Comparison of ENCODE assay signal across 20 mouse cellular contexts in genomic region chr15:95675645-95676044, GRCm38 (mm10). TPM values are rescaled to one million over a fixed set of nuclear protein-coding genes. Genes with fewer than 3 reads are reported as not detected.
DNase-seq lines count a peak whose midpoint lies in the region; ATAC-seq and TF ChIP-seq lines count a peak whose summit lies in the region.
"Had no signal": no experiment of that assay in that cellular context is flagged by ENCODE, and none has a peak within 500 bp of the region (broad histone marks: within the 10 kb centered on the region; RNA-seq: fewer than 3 reads in every experiment).

No protein-coding gene starts in this region.

- no peak for TF ChIP-seq EP300 in liver, postnatal 0 days (IDR thresholded peaks at IDR 0.05; ENCODE audit: low read depth)
- TF ChIP-seq EP300 in MEL (IDR thresholded peaks at IDR 0.05; ENCODE audit: low read depth in 1 of 2, low read length in 2 of 2), result peak; percentile 89 to 90

- H3K79me2 ChIP-seq in MEL (ENCODE audit: control insufficient read depth, insufficient read depth, low read length, poor library complexity), result no peaks in the 10 kb centered on the region

- no peaks in the 10 kb centered on the region for H3K4me1 ChIP-seq in liver, embryonic 11.5 days (replicated peaks; ENCODE audit: control insufficient read depth, insufficient read depth, low read length)
- H3K4me1 ChIP-seq in liver, postnatal 0 days (ENCODE audit: insufficient read depth), result no peaks in the 10 kb centered on the region
- H3K4me1 ChIP-seq in MEL (ENCODE audit: control insufficient read depth in 1 of 2, insufficient read depth in 2 of 2, low read length in 2 of 2), result peaks cover 17 to 19% of the 10 kb centered on the region in 2 experiments; a peak in 3 of 4 replicates
- no peaks in the 10 kb centered on the region for H3K4me1 ChIP-seq in liver, embryonic 15.5 days (replicated peaks)
- H3K4me1 ChIP-seq: embryonic facial prominence, embryonic 10.5 days; forebrain, embryonic 13.5 days; hindbrain, embryonic 10.5 days had no signal

- TF ChIP-seq CTCF in liver, postnatal 0 days (IDR thresholded peaks at IDR 0.05; ENCODE audit: low read depth), result no peak
- TF ChIP-seq CTCF in MEL (IDR thresholded peaks at IDR 0.05 in 2 of 3, conservative IDR thresholded peaks at IDR 0.05 in 1 of 3; ENCODE audit: control insufficient read depth in 1 of 3, insufficient read depth in 1 of 3, low read depth in 2 of 3, low read length in 3 of 3, poor library complexity in 1 of 3, severe bottlenecking in 1 of 3), result no peak

- H3K9ac ChIP-seq in liver, embryonic 11.5 days (ENCODE audit: low read depth, low read length), result no peak overlapping the region
- H3K9ac ChIP-seq in liver, postnatal 0 days (replicated peaks), result no peak overlapping the region
- H3K9ac ChIP-seq in MEL (ENCODE audit: control insufficient read depth, low read depth, low read length, poor library complexity, severe bottlenecking), result no peak overlapping the region
- no peak overlapping the region for H3K9ac ChIP-seq in liver, embryonic 15.5 days
- H3K9ac ChIP-seq: forebrain, embryonic 13.5 days; forebrain, postnatal 0 days; hindbrain, embryonic 14.5 days had no signal

- H3K4me3 ChIP-seq in liver, embryonic 11.5 days (ENCODE audit: low read depth, low read length), result no peak overlapping the region
- H3K4me3 ChIP-seq in liver, postnatal 0 days (ENCODE audit: low read depth, low read length), result no peak overlapping the region
- H3K4me3 ChIP-seq in MEL (ENCODE audit: control insufficient read depth in 1 of 2, insufficient read depth in 1 of 2, low read depth in 2 of 2, low read length in 2 of 2), result no peak overlapping the region
- H3K4me3 ChIP-seq in liver, embryonic 15.5 days (replicated peaks), result no peak overlapping the region
- H3K4me3 ChIP-seq: embryonic facial prominence, embryonic 10.5 days; forebrain, embryonic 13.5 days; heart, adult 2 months; hindbrain, embryonic 10.5 days had no signal

- H3K36me3 ChIP-seq in liver, embryonic 11.5 days (ENCODE audit: control insufficient read depth, insufficient read depth, low read length), result no peaks in the 10 kb centered on the region
- H3K36me3 ChIP-seq in liver, postnatal 0 days (replicated peaks; ENCODE audit: insufficient read depth, low read length), result no peaks in the 10 kb centered on the region
- peaks cover 0 to 6% of the 10 kb centered on the region in 2 experiments; a peak in 2 of 4 replicates for H3K36me3 ChIP-seq in MEL (ENCODE audit: control insufficient read depth in 1 of 2, insufficient read depth in 2 of 2, low read length in 2 of 2)
- H3K36me3 ChIP-seq in liver, embryonic 15.5 days (replicated peaks), result no peaks in the 10 kb centered on the region
- H3K36me3 ChIP-seq: embryonic facial prominence, embryonic 10.5 days; hindbrain, embryonic 10.5 days had no signal

- 62% methylated on average over 4 of the region's 4 CpGs for WGBS in liver, embryonic 11.5 days
- WGBS in liver, postnatal 0 days (ENCODE audit: insufficient replicate concordance), result 58% methylated on average over 4 of the region's 4 CpGs
- WGBS in liver, embryonic 15.5 days (ENCODE audit: insufficient replicate concordance), result 48% methylated on average over 4 of the region's 4 CpGs

- H3K27ac ChIP-seq in liver, embryonic 11.5 days (ENCODE audit: low read depth, low read length), result no peak overlapping the region
- H3K27ac ChIP-seq in liver, postnatal 0 days (ENCODE audit: low read depth), result no peak overlapping the region
- H3K27ac ChIP-seq in MEL (ENCODE audit: control insufficient read depth, low read depth, low read length), result no peak overlapping the region
- no peak overlapping the region for H3K27ac ChIP-seq in liver, embryonic 15.5 days (replicated peaks)
- H3K27ac ChIP-seq: embryonic facial prominence, embryonic 10.5 days; forebrain, embryonic 13.5 days; heart, adult 2 months; hindbrain, embryonic 10.5 days; hindbrain, embryonic 14.5 days had no signal

- TF ChIP-seq POLR2A in MEL (IDR thresholded peaks at IDR 0.05; ENCODE audit: control insufficient read depth in 1 of 2, insufficient read depth in 1 of 2, low read depth in 1 of 2, low read length in 2 of 2, poor library complexity in 1 of 2), result no peak

- H3K27me3 ChIP-seq in liver, embryonic 11.5 days (replicated peaks; ENCODE audit: control insufficient read depth, insufficient read depth, low read length), result no peaks in the 10 kb centered on the region
- no peaks in the 10 kb centered on the region for H3K27me3 ChIP-seq in liver, postnatal 0 days (ENCODE audit: insufficient read depth, low read length)
- no peaks in the 10 kb centered on the region for H3K27me3 ChIP-seq in MEL (ENCODE audit: control insufficient read depth in 1 of 2, insufficient read depth in 2 of 2, low read length in 2 of 2)
- no peaks in the 10 kb centered on the region for H3K27me3 ChIP-seq in liver, embryonic 15.5 days
- H3K27me3 ChIP-seq: CH12.LX; forebrain, embryonic 13.5 days had no signal

- no peak overlapping the region for H3K4me2 ChIP-seq in liver, embryonic 11.5 days
- no peak overlapping the region for H3K4me2 ChIP-seq in liver, postnatal 0 days (ENCODE audit: low read depth, low read length)
- no peak overlapping the region for H3K4me2 ChIP-seq in liver, embryonic 15.5 days
- H3K4me2 ChIP-seq: forebrain, embryonic 13.5 days; heart, embryonic 11.5 days; hindbrain, embryonic 14.5 days had no signal

- no peaks in the 10 kb centered on the region for H3K9me3 ChIP-seq in liver, embryonic 11.5 days (ENCODE audit: control insufficient read depth, low read length)
- H3K9me3 ChIP-seq in liver, postnatal 0 days (ENCODE audit: low read length), result 0 out of 2 replicates have a peak, but pooled peaks cover 3% of the 10 kb centered on the region
- no peaks in the 10 kb centered on the region for H3K9me3 ChIP-seq in MEL (replicated peaks; ENCODE audit: insufficient read depth, low read length)
- no peaks in the 10 kb centered on the region for H3K9me3 ChIP-seq in liver, embryonic 15.5 days (replicated peaks)
- H3K9me3 ChIP-seq: forebrain, embryonic 13.5 days had no signal

- no peak for TF ChIP-seq RAD21 in MEL (IDR thresholded peaks at IDR 0.05; ENCODE audit: low read depth, low read length)

- peak; percentile 69 for ATAC-seq in liver, embryonic 11.5 days (replicated peaks; ENCODE audit: low FRiP score)
- ATAC-seq in liver, postnatal 0 days, result no peak
- peak; percentile 51; the same call in 1 of the 2 replicates for ATAC-seq in liver, embryonic 15.5 days (ENCODE audit: insufficient read depth)
- ATAC-seq: forebrain, embryonic 13.5 days; forebrain, postnatal 0 days had no signal

- DNase-seq in liver, embryonic 11.5 days (ENCODE audit: low spot score), result no peak
- no peak for DNase-seq in liver, postnatal 0 days
- peak; percentile 75 for DNase-seq in MEL (ENCODE audit: low read depth, low spot score)
- no peak for DNase-seq in adrenal gland, postnatal 10 days
- DNase-seq in urinary bladder, postnatal 14 days (ENCODE audit: low spot score), result no peak
- DNase-seq: adrenal gland, adult 8-10 months; cerebellum, adult 11 months; cerebellum, adult 8-10 months; cerebellum, postnatal 36 days; forebrain, postnatal 0 days; gastrocnemius, postnatal 14 days; heart, adult 2 months had no signal

TF ChIP-seq in MEL, 35 proteins besides CTCF, POLR2A, EP300 and RAD21 (continues in another document):
- TF ChIP-seq TAL1 (IDR thresholded peaks at IDR 0.05; ENCODE audit: low read length), result peak; percentile 58
- TF ChIP-seq KAT2A (conservative IDR thresholded peaks at IDR 0.05; ENCODE audit: low read depth, low read length), result no peak
- TF ChIP-seq SIN3A (IDR thresholded peaks at IDR 0.05; ENCODE audit: low read length), result no peak
- TF ChIP-seq NRF1 (IDR thresholded peaks at IDR 0.05; ENCODE audit: insufficient read depth, low read depth, low read length, poor library complexity, severe bottlenecking), result peak; percentile 56; the same call in 1 of the 2 replicates
- TF ChIP-seq GATA1 (IDR thresholded peaks at IDR 0.05; ENCODE audit: low read depth, low read length), result peak; percentile 90
- no peak for TF ChIP-seq ZMIZ1 (IDR thresholded peaks at IDR 0.05; ENCODE audit: low read depth, low read length)
- peak; percentile 55; the same call in 1 of the 2 replicates for TF ChIP-seq RCOR1 (IDR thresholded peaks at IDR 0.05; ENCODE audit: low read depth, low read length)
- no peak for TF ChIP-seq UBTF (IDR thresholded peaks at IDR 0.05; ENCODE audit: borderline replicate concordance, insufficient read depth, low read depth, low read length)
- no peak for TF ChIP-seq GABPA (IDR thresholded peaks at IDR 0.05; ENCODE audit: low read depth, low read length)
- no peak for TF ChIP-seq BHLHE40 (IDR thresholded peaks at IDR 0.05; ENCODE audit: borderline replicate concordance, low read depth, low read length)
- TF ChIP-seq MAX (IDR thresholded peaks at IDR 0.05; ENCODE audit: low read length), result 0 out of 2 replicates have a peak, but pooled peaks have one; percentile 14
- TF ChIP-seq HCFC1 (IDR thresholded peaks at IDR 0.05; ENCODE audit: low read depth, low read length), result no peak
- TF ChIP-seq CHD1 (IDR thresholded peaks at IDR 0.05; ENCODE audit: low read depth, low read length), result no peak
- TF ChIP-seq USF1 (IDR thresholded peaks at IDR 0.05; ENCODE audit: low read depth, low read length), result no peak
- no peak for TF ChIP-seq MAZ (IDR thresholded peaks at IDR 0.05; ENCODE audit: low read depth, low read length)
- TF ChIP-seq ZNF384 (IDR thresholded peaks at IDR 0.05; ENCODE audit: low read depth, low read length), result no peak
- no peak for TF ChIP-seq POLR2AphosphoS2 (IDR thresholded peaks at IDR 0.05; ENCODE audit: low read length)
- TF ChIP-seq ZKSCAN1 (IDR thresholded peaks at IDR 0.05; ENCODE audit: low read depth, low read length), result no peak
- no peak for TF ChIP-seq MEF2A (IDR thresholded peaks at IDR 0.05; ENCODE audit: extremely low read depth, insufficient replicate concordance, low read depth, low read length, poor library complexity, severe bottlenecking)
- TF ChIP-seq POLR2AphosphoS5 (IDR thresholded peaks at IDR 0.05; ENCODE audit: borderline replicate concordance, low read depth, low read length), result no peak
- no peak for TF ChIP-seq ZC3H11A (IDR thresholded peaks at IDR 0.05; ENCODE audit: low read depth, low read length)
- no peak for TF ChIP-seq MAFK (IDR thresholded peaks at IDR 0.05; ENCODE audit: borderline replicate concordance, low read depth, low read length)
- peak; percentile 95 for TF ChIP-seq TCF12 (IDR thresholded peaks at IDR 0.05; ENCODE audit: low read depth, low read length)

RNA-seq across cellular contexts. Expression of gene Dbx2, which starts 19.9 kb away (rescaled TPM):
- polyA plus RNA-seq in liver, embryonic 11.5 days (2014; fragmentation: Nextera tagmentation; extraction: Ambion mirVana), result not detected in 2 replicates
- not detected in 2 replicates for polyA plus RNA-seq in liver, postnatal 0 days (2015; fragmentation: Nextera tagmentation; extraction: Ambion mirVana)
- 0.04 and 0.10 TPM in 2 replicates for total RNA-seq in MEL (2012; rRNA removed)
- polyA plus RNA-seq in MEL (2012; ENCODE audit: insufficient read depth in 1 of 2, insufficient read length in 2 of 2, low read depth in 1 of 2, low replicate concordance in 2 of 2, missing spikeins in 1 of 2), result under 1 TPM in 1 of 2 experiments, not detected in 1; 0.15 TPM
- polyA plus RNA-seq in liver, embryonic 15.5 days (2015; fragmentation: Nextera tagmentation; extraction: Ambion mirVana), result not detected in 2 replicates
- not detected for total RNA-seq in adrenal gland, postnatal 10 days (2021)
- total RNA-seq: adrenal gland, adult 8-10 months; gastrocnemius, postnatal 14 days; heart, adult 2 months; heart, postnatal 25 days had no signal
- polyA plus RNA-seq: forebrain, embryonic 13.5 days; heart, adult 2 months had no signal
